Mouse (Mus musculus) heart, postnatal 36 days (tissue): ENCODE data around the gene Epsti1. TPM values are rescaled to one million over a fixed set of nuclear protein-coding genes. Genes with fewer than 3 reads are reported as not detected.

ENCODE experiments used
- DNase-seq, 2 experiments: peaks; one replicate each; pipeline ENCODE4 v3.0.0; 2021 to 2022
- intact Hi-C: fragments of 180-260 bp; cut with DNase I; formaldehyde crosslinking; loops from one replicate; pipeline ENCODE4 v1.15.1; 2025
- total RNA-seq, 2 experiments: library from RNA; stranded (reverse); gene quantifications; 2 replicates each; pipeline ENCODE4 v1.2.3; 2021

Epsti1 gene
- total RNA-seq, 2 experiments from 2014 or later, result 0.56 to 1.2 TPM

DNA sequence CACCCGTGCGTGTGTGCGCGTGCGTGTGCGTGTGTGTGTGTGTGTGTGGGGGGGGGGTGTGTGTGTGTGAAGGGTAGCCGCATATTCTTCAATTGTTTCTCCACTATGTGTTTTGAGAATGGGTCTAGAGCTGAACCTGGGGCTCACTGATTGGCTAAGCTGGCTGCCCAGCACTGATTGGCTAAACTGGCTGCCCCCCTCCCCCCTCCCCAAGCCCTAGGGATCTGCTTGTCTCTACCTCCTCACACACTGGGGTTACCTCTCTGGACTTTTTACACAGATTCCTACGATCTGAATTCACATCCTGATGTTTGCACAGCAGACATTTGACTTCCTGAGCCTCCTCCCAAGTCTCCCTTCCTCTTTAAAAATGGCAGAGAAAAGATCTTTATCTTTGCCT lies 17.6 kb downstream of the Epsti1 start:
- intact Hi-C loops, result loop anchor here (10.0 kb wide), 1 partner anchor 307 kb away; no protein-coding TSS in a partner anchor
- DNase-seq, result no peak

- no peak for DNase-seq
- intact Hi-C loops, result loop anchor here (10.0 kb wide), 1 partner anchor 308 kb away; no protein-coding TSS in a partner anchor
Measured at GRCm38 (mm10) chr14:77923076-77923865, 19.2 kb downstream of the Epsti1 start.

GRCm38 (mm10) chr14:77925414-77925813 lies 21.4 kb downstream of the Epsti1 start:
- DNase-seq, result no peak
- intact Hi-C loops, result loop anchor here (5.0 to 10.0 kb wide), 2 partner anchors 311 to 873 kb away; no protein-coding TSS in a partner anchor

DNA sequence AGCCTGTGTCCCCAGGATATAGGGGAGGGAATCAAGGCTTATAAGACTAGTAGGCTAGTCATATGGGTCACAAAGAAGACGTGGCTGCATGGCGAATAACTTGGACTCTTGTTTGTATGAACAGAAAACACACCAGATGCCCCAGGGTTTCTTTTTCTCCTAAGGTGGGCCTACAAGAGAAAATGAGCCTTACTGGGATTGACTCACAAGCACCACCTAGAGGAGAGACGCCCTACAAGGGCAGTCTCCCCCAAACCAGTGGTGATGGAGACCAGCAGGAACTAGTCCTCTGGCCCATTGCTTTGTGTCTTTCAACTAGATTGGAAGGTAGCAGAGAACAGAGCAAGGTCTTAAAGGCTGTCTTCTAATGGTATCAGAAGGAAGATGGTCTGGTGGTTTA lies 22.7 kb downstream of the Epsti1 start:
- peak; percentile 11 to 28 for DNase-seq
- intact Hi-C loops, result loop anchor here (5.0 to 10.0 kb wide), 2 partner anchors 312 to 874 kb away; no protein-coding TSS in a partner anchor

GRCm38 (mm10) chr14:77928021-77928420 lies 24.0 kb downstream of the Epsti1 start:
- peak; percentile 63 to 75 for DNase-seq
- intact Hi-C loops, result loop anchor here (1.0 to 10.0 kb wide), 3 partner anchors 313 to 876 kb away; no protein-coding TSS in a partner anchor

DNA sequence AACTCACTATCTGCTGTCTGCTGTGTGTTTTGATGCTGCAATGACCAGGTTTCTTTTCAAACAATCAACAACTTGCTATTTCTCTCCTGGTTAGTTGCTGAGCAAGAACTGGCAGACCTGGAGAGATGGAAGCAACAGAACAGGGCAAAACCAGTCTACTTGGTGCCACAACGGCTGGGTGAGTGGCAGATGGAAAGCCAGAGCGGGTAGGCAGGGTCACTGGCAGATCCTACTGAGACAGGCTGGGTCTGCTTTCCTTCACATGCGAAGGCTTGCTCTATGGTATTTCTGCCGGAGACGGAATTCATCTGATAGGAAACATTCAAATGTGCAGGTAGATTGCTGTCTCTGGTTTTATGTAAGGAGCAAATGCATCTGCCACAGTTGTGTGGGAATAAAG lies 24.6 kb downstream of the Epsti1 start:
- intact Hi-C loops, result loop anchor here (1.0 to 10.0 kb wide), 3 partner anchors 314 to 876 kb away; no protein-coding TSS in a partner anchor
- no peak for DNase-seq

- no peak for DNase-seq
- intact Hi-C loops, result loop anchor here (5.0 to 10.0 kb wide), 2 partner anchors 314 to 877 kb away; no protein-coding TSS in a partner anchor
Measured at GRCm38 (mm10) chr14:77929139-77929678, 25.2 kb downstream of the Epsti1 start.

GRCm38 (mm10) chr14:77932150-77933047 lies 28.4 kb downstream of the Epsti1 start:
- intact Hi-C loops, result no loop called here
- DNase-seq, result no peak

DNA sequence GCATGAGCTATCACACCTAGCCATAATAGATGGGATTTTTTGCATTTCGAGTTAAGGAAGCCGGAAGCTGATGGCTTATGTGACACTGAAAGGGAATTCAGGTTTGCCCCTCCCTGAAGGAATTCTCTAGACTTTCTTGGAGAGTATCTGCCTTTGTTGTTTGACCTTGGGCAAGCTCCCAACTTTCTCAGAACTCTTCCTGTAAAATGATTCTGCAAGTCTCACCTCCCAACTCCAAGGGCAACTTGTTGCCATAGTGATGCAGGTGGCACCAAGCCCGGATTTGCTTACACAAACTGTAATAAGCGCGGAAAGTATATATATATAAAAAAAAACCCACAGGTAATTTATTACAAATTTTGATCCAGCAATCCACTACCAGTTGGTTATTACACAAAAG lies 29.2 kb downstream of the Epsti1 start:
- DNase-seq, result no peak
- intact Hi-C loops, result no loop called here

- intact Hi-C loops, result no loop called here
- DNase-seq, result no peak
Measured at GRCm38 (mm10) chr14:77934431-77934830, 30.4 kb downstream of the Epsti1 start.

- intact Hi-C loops, result no loop called here
- DNase-seq, result no peak
Measured at GRCm38 (mm10) chr14:77941105-77941504, 37.1 kb downstream of the Epsti1 start.

GRCm38 (mm10) chr14:77942235-77942634 lies 38.2 kb downstream of the Epsti1 start:
- DNase-seq, result no peak
- intact Hi-C loops, result no loop called here

GRCm38 (mm10) chr14:77942793-77943558 lies 38.9 kb downstream of the Epsti1 start:
- no peak for DNase-seq
- intact Hi-C loops, result no loop called here

DNA sequence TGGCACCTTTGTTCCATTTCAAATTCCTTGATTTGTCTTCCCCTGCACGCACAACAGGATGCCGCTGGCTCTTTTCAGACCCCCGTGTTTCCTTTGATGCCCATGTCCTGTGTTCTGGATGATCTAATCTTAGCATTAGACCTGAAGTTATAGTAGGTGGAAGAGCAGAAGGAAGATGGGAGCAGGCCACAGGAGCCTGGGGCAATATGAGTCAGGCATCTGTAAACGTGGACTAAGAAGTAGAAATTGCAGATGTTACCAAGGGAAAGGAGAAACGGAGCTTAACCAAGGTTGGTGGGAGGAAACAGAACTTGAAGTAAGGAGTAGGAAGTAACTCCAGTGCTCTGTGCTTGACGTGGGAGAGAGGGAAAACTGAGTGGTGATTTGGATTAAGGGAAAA lies 57.7 kb downstream of the Epsti1 start:
- intact Hi-C loops, result no loop called here

DNA sequence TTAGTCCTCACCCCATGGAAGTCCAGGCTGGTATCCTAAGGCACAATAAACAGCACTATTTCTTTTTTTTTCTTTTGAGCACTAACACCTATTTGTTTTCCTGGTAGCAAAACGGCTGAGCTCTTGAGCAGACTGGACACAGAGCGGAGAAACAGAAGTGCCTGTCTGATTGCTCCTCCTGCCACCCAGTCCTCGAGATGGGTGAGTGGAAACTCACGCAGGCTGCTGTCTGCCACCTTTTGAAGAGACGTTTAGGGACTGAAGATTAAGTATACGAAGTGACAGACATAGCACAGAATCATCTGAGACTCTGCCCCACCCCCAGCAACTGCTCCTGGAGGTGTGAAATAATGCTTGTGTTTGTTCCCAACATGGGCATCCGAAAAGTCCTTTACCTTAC lies 59.5 kb downstream of the Epsti1 start:
- no peak for DNase-seq
- intact Hi-C loops, result no loop called here

More for the DNA sequence above, 57.7 kb downstream of the Epsti1 start:
- DNase-seq, result no peak

DNA sequence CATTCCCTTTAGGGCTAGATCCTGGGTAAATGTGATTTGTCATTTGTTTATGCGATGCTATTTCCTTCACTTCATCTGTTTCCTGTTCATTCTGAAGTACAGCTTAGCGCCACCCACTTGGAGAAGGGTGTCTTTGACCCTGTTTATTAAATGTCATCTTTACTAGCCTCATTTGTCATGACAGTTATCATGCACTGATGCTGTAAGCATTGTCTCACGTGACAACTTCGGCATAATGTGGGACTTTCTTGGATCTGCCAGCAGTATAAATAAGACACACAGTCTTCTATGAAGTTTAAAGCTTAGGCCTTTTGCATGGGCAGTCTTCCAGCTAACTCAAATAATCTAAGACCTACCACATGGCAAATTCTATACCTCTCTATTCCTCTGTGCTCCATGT lies 67.3 kb downstream of the Epsti1 start:
- DNase-seq, result no peak
- intact Hi-C loops, result no loop called here

GRCm38 (mm10) chr14:77974221-77974620 lies 70.2 kb downstream of the Epsti1 start:
- intact Hi-C loops, result no loop called here
- DNase-seq, result no peak

- no peak for DNase-seq
- intact Hi-C loops, result no loop called here
Measured at GRCm38 (mm10) chr14:77975702-77976101, 71.7 kb downstream of the Epsti1 start.

GRCm38 (mm10) chr14:77981516-77981915 lies 77.5 kb downstream of the Epsti1 start:
- DNase-seq, result no peak
- intact Hi-C loops, result no loop called here

DNA sequence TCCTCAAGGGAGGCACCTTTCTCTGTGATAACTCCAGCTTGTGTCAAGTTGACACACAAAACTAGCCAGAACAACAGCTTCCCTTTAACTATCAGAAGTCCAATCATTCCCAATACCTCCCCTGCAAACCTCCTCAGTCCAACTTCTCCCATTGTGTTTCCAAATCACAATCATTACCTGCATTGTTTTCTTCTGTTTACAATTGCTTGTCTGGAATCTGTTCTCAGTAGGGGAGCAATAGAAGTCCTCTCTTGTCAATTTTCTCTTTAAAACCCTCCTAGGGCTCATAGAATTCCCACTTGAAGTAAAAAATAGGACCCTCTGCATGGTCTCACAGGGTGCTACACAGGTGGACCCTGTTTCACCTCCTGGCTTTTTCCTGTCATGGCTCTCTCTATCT lies 93.7 kb downstream of the Epsti1 start:
- DNase-seq, result no peak
- intact Hi-C loops, result no loop called here
